Mouse (Mus musculus): Measurements from ENCODE around the gene Gpr161. TPM values are rescaled to one million over a fixed set of nuclear protein-coding genes. Genes with fewer than 3 reads are reported as not detected.

Gene Gpr161
- polyA plus RNA-seq, 1 experiment from 2014 or later: 0.89 TPM

DNA sequence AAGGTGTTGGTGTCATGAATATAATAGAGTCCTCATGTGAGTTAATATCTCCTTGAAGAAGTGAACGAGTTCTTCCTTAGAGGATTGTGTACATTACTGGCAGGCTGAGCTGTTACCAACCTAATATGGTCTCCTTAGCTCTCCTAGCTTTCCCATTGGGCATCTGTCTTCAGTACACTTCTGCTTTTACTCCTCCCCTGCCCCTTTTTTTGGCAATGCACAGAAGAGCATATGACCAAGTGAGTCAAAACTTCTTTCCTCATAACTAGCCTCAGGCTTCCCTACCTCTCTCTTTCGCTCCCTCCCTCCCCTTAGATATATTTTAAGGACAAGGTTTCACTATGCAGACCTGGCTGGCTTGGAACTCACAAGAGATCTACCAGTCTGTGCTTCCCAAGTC is 67.7 kb downstream of the Gpr161 start:
- H3K27me3 ChIP-seq (ENCODE audit: control insufficient read depth, insufficient read depth, low read depth, low read length): no peaks in the 10 kb centered on the region
- no peak overlapping the region for H3K9ac ChIP-seq (ENCODE audit: low read length)
- H3K36me3 ChIP-seq (ENCODE audit: control insufficient read depth, insufficient read depth, low read length): no peaks in the 10 kb centered on the region
- ATAC-seq (ENCODE audit: low read depth): no peak
- no peak overlapping the region for H3K4me2 ChIP-seq (ENCODE audit: low read depth, low read length)
- no peaks in the 10 kb centered on the region for H3K4me1 ChIP-seq (replicated peaks; ENCODE audit: control insufficient read depth, insufficient read depth, low read length)
- 53% methylated on average over 2 of the region's 2 CpGs for WGBS
- no peak overlapping the region for H3K4me3 ChIP-seq (ENCODE audit: low read length)
- H3K9me3 ChIP-seq (ENCODE audit: control insufficient read depth, low read length): no peaks in the 10 kb centered on the region
- no peak overlapping the region for H3K27ac ChIP-seq (ENCODE audit: low read length)

DNA sequence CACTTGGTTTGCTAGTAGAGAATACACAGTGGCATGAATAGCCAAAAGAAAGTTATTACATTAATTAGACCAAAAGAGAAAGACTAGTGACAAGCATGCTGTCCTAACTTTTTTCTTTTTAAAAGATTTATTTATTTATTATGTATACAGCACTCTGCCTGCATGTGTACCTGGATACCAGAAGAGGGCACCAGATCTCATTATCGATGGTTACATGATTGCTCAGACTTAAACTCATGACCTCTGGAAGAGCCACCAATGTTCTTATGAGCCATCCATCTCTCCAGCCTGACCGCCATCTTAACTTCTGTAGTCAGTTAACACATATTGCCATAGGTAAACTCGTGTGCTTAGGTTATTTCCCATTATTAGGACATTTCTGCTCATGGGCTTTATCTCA is 69.5 kb downstream of the Gpr161 start:
- no peaks in the 10 kb centered on the region for H3K4me1 ChIP-seq (replicated peaks; ENCODE audit: control insufficient read depth, insufficient read depth, low read length)
- no peaks in the 10 kb centered on the region for H3K9me3 ChIP-seq (ENCODE audit: control insufficient read depth, low read length)
- H3K27ac ChIP-seq (ENCODE audit: low read length): no peak overlapping the region
- no peaks in the 10 kb centered on the region for H3K27me3 ChIP-seq (ENCODE audit: control insufficient read depth, insufficient read depth, low read depth, low read length)
- H3K4me2 ChIP-seq (ENCODE audit: low read depth, low read length): no peak overlapping the region
- H3K36me3 ChIP-seq (ENCODE audit: control insufficient read depth, insufficient read depth, low read length): no peaks in the 10 kb centered on the region
- H3K9ac ChIP-seq (ENCODE audit: low read length): no peak overlapping the region
- no peak overlapping the region for H3K4me3 ChIP-seq (ENCODE audit: low read length)
- WGBS: 85% methylated on average over 3 of the region's 3 CpGs
- ATAC-seq (ENCODE audit: low read depth): no peak

DNA sequence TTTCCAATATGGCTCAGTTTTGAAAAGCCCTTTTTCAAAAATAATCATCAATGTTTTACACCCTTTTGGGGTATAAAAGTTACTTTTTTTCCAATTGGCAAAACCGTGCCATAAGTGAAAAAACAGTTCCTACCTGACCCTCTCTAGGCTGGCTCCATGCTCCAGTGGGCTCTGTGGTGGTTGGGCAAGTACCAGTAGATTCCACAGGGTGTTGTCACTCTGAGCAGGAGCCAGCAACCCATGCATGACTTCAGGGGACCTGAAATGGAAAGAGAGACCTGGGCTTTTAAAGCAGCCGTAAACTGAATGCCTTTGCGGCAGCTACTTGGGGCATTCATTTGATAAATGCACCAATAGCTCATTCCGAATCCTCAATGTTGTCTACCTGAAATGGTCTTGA is 75.4 kb downstream of the Gpr161 start:
- Histone ChIP-seq H3K4me2 (ENCODE audit: low read depth, low read length) (no peak overlapping the region), H3K4me1 (replicated peaks; ENCODE audit: control insufficient read depth, insufficient read depth, low read length) (no peaks in the 10 kb centered on the region), H3K9me3 (ENCODE audit: control insufficient read depth, low read length) (no peaks in the 10 kb centered on the region), H3K4me3 (ENCODE audit: low read length) (no peak overlapping the region), H3K9ac (ENCODE audit: low read length) (no peak overlapping the region), H3K36me3 (ENCODE audit: control insufficient read depth, insufficient read depth, low read length) (no peaks in the 10 kb centered on the region), H3K27ac (ENCODE audit: low read length) (no peak overlapping the region), H3K27me3 (ENCODE audit: control insufficient read depth, insufficient read depth, low read depth, low read length) (no peaks in the 10 kb centered on the region)
- 92% methylated on average over 4 of the region's 4 CpGs for WGBS
- no peak for ATAC-seq (ENCODE audit: low read depth)

DNA sequence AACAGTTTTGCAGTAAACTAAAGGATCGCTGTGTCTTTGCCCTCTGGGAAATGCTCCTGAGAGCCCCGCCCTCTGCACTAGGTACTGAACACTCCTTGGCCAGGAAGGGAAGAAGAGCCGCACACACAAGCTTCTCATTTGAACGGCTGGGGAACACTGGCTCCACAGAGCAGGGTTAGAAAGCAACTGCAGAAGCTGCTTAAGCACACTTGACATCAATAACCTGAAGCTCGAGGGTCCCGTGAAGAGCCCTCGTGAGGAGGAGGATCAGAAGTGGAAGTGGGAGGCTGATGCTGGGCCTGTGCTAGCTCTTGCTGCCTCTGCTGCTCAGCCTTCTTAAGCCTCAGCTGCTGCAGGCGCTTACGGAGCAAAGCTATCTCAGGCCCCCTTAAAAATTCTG is 78.2 kb downstream of the Gpr161 start:
- H3K9me3 ChIP-seq (ENCODE audit: control insufficient read depth, low read length): no peaks in the 10 kb centered on the region
- 48% methylated on average over 9 of the region's 9 CpGs for WGBS
- no peak overlapping the region for H3K4me2 ChIP-seq (ENCODE audit: low read depth, low read length)
- H3K27me3 ChIP-seq (ENCODE audit: control insufficient read depth, insufficient read depth, low read depth, low read length): no peaks in the 10 kb centered on the region
- no peak overlapping the region for H3K4me3 ChIP-seq (ENCODE audit: low read length)
- no peak overlapping the region for H3K9ac ChIP-seq (ENCODE audit: low read length)
- peak; percentile 93 for ATAC-seq (ENCODE audit: low read depth)
- no peak overlapping the region for H3K27ac ChIP-seq (ENCODE audit: low read length)
- H3K36me3 ChIP-seq (ENCODE audit: control insufficient read depth, insufficient read depth, low read length): no peaks in the 10 kb centered on the region
- H3K4me1 ChIP-seq (replicated peaks; ENCODE audit: control insufficient read depth, insufficient read depth, low read length): no peaks in the 10 kb centered on the region

Other genes with a start within 250 kb of the Gpr161 start
- gene Tbx19, start 135.0 kb upstream of the Gpr161 start, polyA plus RNA-seq (2015; fragmentation: Nextera tagmentation; extraction: Ambion mirVana): 0.05 TPM in 1 of 2 replicates, not detected in the other
- 21.9 and 22.4 TPM in 2 replicates for gene Sft2d2, start 101.4 kb upstream of the Gpr161 start, polyA plus RNA-seq (2015; fragmentation: Nextera tagmentation; extraction: Ambion mirVana)
- gene Tiprl, start 58.8 kb upstream of the Gpr161 start, polyA plus RNA-seq (2015; fragmentation: Nextera tagmentation; extraction: Ambion mirVana): 97.4 and 100 TPM in 2 replicates
- gene Dcaf6, start 164.7 kb downstream of the Gpr161 start, polyA plus RNA-seq (2015; fragmentation: Nextera tagmentation; extraction: Ambion mirVana): 15.9 and 18.9 TPM in 2 replicates
- gene Mpc2, start 164.8 kb downstream of the Gpr161 start, polyA plus RNA-seq (2015; fragmentation: Nextera tagmentation; extraction: Ambion mirVana): 137 and 144 TPM in 2 replicates
- not detected in 2 replicates for gene Adcy10, start 189.4 kb downstream of the Gpr161 start, polyA plus RNA-seq (2015; fragmentation: Nextera tagmentation; extraction: Ambion mirVana)